Mouse (Mus musculus): ENCODE measurements around the gene Dcaf11. TPM values are rescaled to one million over a fixed set of nuclear protein-coding genes. Genes with fewer than 3 reads are reported as not detected.

Dcaf11 gene
- polyA plus RNA-seq, 1 experiment from 2014 or later = 111 TPM

GRCm38 (mm10) chr14:55608339-55608738, 48.5 kb downstream of the Dcaf11 start:
- Histone ChIP-seq H3K4me2 (no peak overlapping the region), H3K27me3 (no peaks in the 10 kb centered on the region)

GRCm38 (mm10) chr14:55613346-55613745, 53.5 kb downstream of the Dcaf11 start:
- Histone ChIP-seq H3K4me2 (no peak overlapping the region), H3K4me3 (no peak overlapping the region), H3K27me3 (no peaks in the 10 kb centered on the region), H3K4me1 (replicated peaks) (no peaks in the 10 kb centered on the region), H3K36me3 (peaks cover 14% of the 10 kb centered on the region), H3K9ac (no peak overlapping the region), H3K9me3 (no peaks in the 10 kb centered on the region), H3K27ac (replicated peaks) (no peak overlapping the region)
- WGBS = 70% methylated on average over 6 of the region's 6 CpGs
- ATAC-seq (ENCODE audit: low FRiP score, low read depth) = no peak

More at GRCm38 (mm10) chr14:55608339-55608738, 48.5 kb downstream of the Dcaf11 start:
- Histone ChIP-seq H3K9me3 (no peaks in the 10 kb centered on the region), H3K4me3 (no peak overlapping the region), H3K9ac (no peak overlapping the region), H3K27ac (replicated peaks) (no peak overlapping the region), H3K36me3 (peaks cover 42% of the 10 kb centered on the region), H3K4me1 (replicated peaks) (peaks cover 11% of the 10 kb centered on the region; the same call in 1 of the 2 replicates)
- ATAC-seq (ENCODE audit: low FRiP score, low read depth) = no peak
- WGBS = 96% methylated on average over 6 of the region's 6 CpGs

DNA sequence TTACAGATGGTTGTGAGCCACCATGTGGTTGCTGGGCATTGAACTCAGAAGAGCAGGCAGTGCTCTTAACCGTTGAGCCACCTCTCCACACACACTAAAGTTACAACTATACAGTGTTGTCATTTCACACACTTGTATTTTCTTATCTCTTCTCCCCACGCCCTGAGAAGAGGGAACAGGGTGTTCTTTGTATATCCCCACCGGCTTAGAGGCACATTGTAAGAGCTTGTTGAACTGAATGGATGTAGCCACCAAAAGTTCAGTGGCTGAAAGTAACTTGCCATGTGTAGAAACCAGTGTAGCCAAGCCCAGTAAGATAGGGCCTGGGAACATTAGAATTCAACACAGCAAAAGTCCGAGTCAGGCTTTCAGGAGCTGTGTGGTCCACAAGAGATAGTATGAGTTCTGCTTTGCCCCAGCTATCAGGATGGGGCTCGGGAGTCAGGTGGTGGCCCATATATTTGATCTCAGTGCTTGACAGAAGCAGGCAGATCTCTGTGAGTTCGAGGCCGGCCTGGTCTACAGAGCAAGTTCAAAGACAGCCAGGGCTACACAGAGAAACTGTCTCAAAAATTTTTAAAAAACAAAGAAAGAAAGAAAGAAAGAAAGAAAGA, 54.9 kb downstream of the Dcaf11 start:
- no peak overlapping the region for H3K4me3 ChIP-seq
- no peak for ATAC-seq (ENCODE audit: low FRiP score, low read depth)
- H3K27me3 ChIP-seq = no peaks in the 10 kb centered on the region
- no peaks in the 10 kb centered on the region for H3K4me1 ChIP-seq (replicated peaks)
- peaks cover 3% of the 10 kb centered on the region for H3K36me3 ChIP-seq
- H3K4me2 ChIP-seq = no peak overlapping the region
- no peak overlapping the region for H3K27ac ChIP-seq (replicated peaks)
- no peaks in the 10 kb centered on the region for H3K9me3 ChIP-seq
- no peak overlapping the region for H3K9ac ChIP-seq
- 82% methylated on average over 7 of the region's 7 CpGs for WGBS

- ATAC-seq (ENCODE audit: low FRiP score, low read depth) = no peak
- no peak overlapping the region for H3K4me3 ChIP-seq
- H3K27me3 ChIP-seq = no peaks in the 10 kb centered on the region
- H3K27ac ChIP-seq (replicated peaks) = no peak overlapping the region
- WGBS = 43% methylated on average over 2 of the region's 2 CpGs
- H3K36me3 ChIP-seq = no peaks in the 10 kb centered on the region
- no peaks in the 10 kb centered on the region for H3K9me3 ChIP-seq
- no peak overlapping the region for H3K9ac ChIP-seq
- H3K4me1 ChIP-seq (replicated peaks) = no peaks in the 10 kb centered on the region
- no peak overlapping the region for H3K4me2 ChIP-seq
Measured at GRCm38 (mm10) chr14:55615876-55616275, 56.1 kb downstream of the Dcaf11 start.

GRCm38 (mm10) chr14:55616844-55617243, 57.0 kb downstream of the Dcaf11 start:
- WGBS = 78% methylated on average over 2 of the region's 2 CpGs
- H3K36me3 ChIP-seq = no peaks in the 10 kb centered on the region
- H3K27me3 ChIP-seq = no peaks in the 10 kb centered on the region
- no peaks in the 10 kb centered on the region for H3K9me3 ChIP-seq
- no peak overlapping the region for H3K27ac ChIP-seq (replicated peaks)
- H3K4me3 ChIP-seq = no peak overlapping the region
- H3K4me2 ChIP-seq = no peak overlapping the region
- no peaks in the 10 kb centered on the region for H3K4me1 ChIP-seq (replicated peaks)
- H3K9ac ChIP-seq = no peak overlapping the region
- ATAC-seq (ENCODE audit: low FRiP score, low read depth) = no peak

GRCm38 (mm10) chr14:55617822-55618221, 58.0 kb downstream of the Dcaf11 start, which contains the start of gene Rec8:
TSS of gene Rec8 (plus strand) at chr14:55618037.
- Histone ChIP-seq H3K36me3 (no peaks in the 10 kb centered on the region), H3K4me3 (peak within 1 kb of the TSS; percentile 30), H3K9ac (peak within 1 kb of the TSS; percentile 20; the same call in 1 of the 2 replicates), H3K9me3 (no peaks in the 10 kb centered on the region), H3K4me1 (replicated peaks) (no peaks in the 10 kb centered on the region), H3K27ac (replicated peaks) (peak within 1 kb of the TSS; percentile 39), H3K4me2 (peak within 1 kb of the TSS; percentile 42), H3K27me3 (no peaks in the 10 kb centered on the region)
- peak; percentile 88 for ATAC-seq (ENCODE audit: low FRiP score, low read depth)
- 22% methylated on average over 21 of the region's 21 CpGs for WGBS

GRCm38 (mm10) chr14:55618486-55619195, 58.8 kb downstream of the Dcaf11 start:
- Histone ChIP-seq H3K4me3 (peak overlapping the region; percentile 30), H3K4me1 (replicated peaks) (no peaks in the 10 kb centered on the region), H3K27me3 (no peaks in the 10 kb centered on the region), H3K9me3 (no peaks in the 10 kb centered on the region), H3K9ac (peak overlapping the region; percentile 20; the same call in 1 of the 2 replicates), H3K36me3 (no peaks in the 10 kb centered on the region), H3K27ac (replicated peaks) (peak overlapping the region; percentile 39; the same call in 1 of the 2 replicates), H3K4me2 (peak overlapping the region; percentile 42)
- ATAC-seq (ENCODE audit: low FRiP score, low read depth) = peak; percentile 29; the same call in 1 of the 2 replicates
- WGBS = 53% methylated on average over 22 of the region's 22 CpGs

Other genes starting within 250 kb of the Dcaf11 start
- gene Dhrs4, start 81.2 kb upstream of the Dcaf11 start, polyA plus RNA-seq (2015; fragmentation: Nextera tagmentation; extraction: Ambion mirVana) = 25.2 and 26.3 TPM in 2 replicates
- 26.3 and 30.5 TPM in 2 replicates for gene Carmil3, start 69.4 kb upstream of the Dcaf11 start, polyA plus RNA-seq (2015; fragmentation: Nextera tagmentation; extraction: Ambion mirVana)
- gene Cpne6, start 49.6 kb upstream of the Dcaf11 start, polyA plus RNA-seq (2015; fragmentation: Nextera tagmentation; extraction: Ambion mirVana) = 6.4 and 9.9 TPM in 2 replicates
- 0.10 and 0.22 TPM in 2 replicates for gene Nrl, start 35.0 kb upstream of the Dcaf11 start, polyA plus RNA-seq (2015; fragmentation: Nextera tagmentation; extraction: Ambion mirVana)
- gene Pck2, start 19.7 kb upstream of the Dcaf11 start, polyA plus RNA-seq (2015; fragmentation: Nextera tagmentation; extraction: Ambion mirVana) = 28.6 and 29.4 TPM in 2 replicates
- 1.0 and 1.1 TPM in 2 replicates for gene A730061H03Rik, start 400 bp downstream of the Dcaf11 start, polyA plus RNA-seq (2015; fragmentation: Nextera tagmentation; extraction: Ambion mirVana)
- gene Fitm1, start 15.6 kb downstream of the Dcaf11 start, polyA plus RNA-seq (2015; fragmentation: Nextera tagmentation; extraction: Ambion mirVana) = 0.17 and 0.41 TPM in 2 replicates
- 221 and 222 TPM in 2 replicates for gene Psme1, start 18.1 kb downstream of the Dcaf11 start, polyA plus RNA-seq (2015; fragmentation: Nextera tagmentation; extraction: Ambion mirVana)
- gene Emc9, start 25.3 kb downstream of the Dcaf11 start, polyA plus RNA-seq (2015; fragmentation: Nextera tagmentation; extraction: Ambion mirVana) = 42.0 and 48.9 TPM in 2 replicates
- gene Psme2, start 31.1 kb downstream of the Dcaf11 start, polyA plus RNA-seq (2015; fragmentation: Nextera tagmentation; extraction: Ambion mirVana) = 178 and 204 TPM in 2 replicates
- 20.1 and 25.7 TPM in 2 replicates for gene Rnf31, start 31.7 kb downstream of the Dcaf11 start, polyA plus RNA-seq (2015; fragmentation: Nextera tagmentation; extraction: Ambion mirVana)
- 9.7 and 10.2 TPM in 2 replicates for gene Irf9, start 43.6 kb downstream of the Dcaf11 start, polyA plus RNA-seq (2015; fragmentation: Nextera tagmentation; extraction: Ambion mirVana)
- 14.6 and 17.8 TPM in 2 replicates for gene Rec8, start 58.0 kb downstream of the Dcaf11 start, polyA plus RNA-seq (2015; fragmentation: Nextera tagmentation; extraction: Ambion mirVana)
- 119 and 126 TPM in 2 replicates for gene Ipo4, start 76.0 kb downstream of the Dcaf11 start, polyA plus RNA-seq (2015; fragmentation: Nextera tagmentation; extraction: Ambion mirVana)
- 0.93 and 2.3 TPM in 2 replicates for gene Gm49378, start 77.9 kb downstream of the Dcaf11 start, polyA plus RNA-seq (2015; fragmentation: Nextera tagmentation; extraction: Ambion mirVana)
- 63.4 and 64.6 TPM in 2 replicates for gene Tm9sf1, start 83.8 kb downstream of the Dcaf11 start, polyA plus RNA-seq (2015; fragmentation: Nextera tagmentation; extraction: Ambion mirVana)
- 0.30 and 0.40 TPM in 2 replicates for gene Tssk4, start 90.2 kb downstream of the Dcaf11 start, polyA plus RNA-seq (2015; fragmentation: Nextera tagmentation; extraction: Ambion mirVana)
- 74.3 and 74.7 TPM in 2 replicates for gene Mdp1, start 100.5 kb downstream of the Dcaf11 start, polyA plus RNA-seq (2015; fragmentation: Nextera tagmentation; extraction: Ambion mirVana)
- 45.7 TPM in 2 replicates for gene Gmpr2, start 111.9 kb downstream of the Dcaf11 start, polyA plus RNA-seq (2015; fragmentation: Nextera tagmentation; extraction: Ambion mirVana)
- 554 and 597 TPM in 2 replicates for gene Nedd8, start 112.1 kb downstream of the Dcaf11 start, polyA plus RNA-seq (2015; fragmentation: Nextera tagmentation; extraction: Ambion mirVana)
- 24.9 and 27.0 TPM in 2 replicates for gene Tinf2, start 121.8 kb downstream of the Dcaf11 start, polyA plus RNA-seq (2015; fragmentation: Nextera tagmentation; extraction: Ambion mirVana)
- 0.31 and 0.60 TPM in 2 replicates for gene Tgm1, start 153.9 kb downstream of the Dcaf11 start, polyA plus RNA-seq (2015; fragmentation: Nextera tagmentation; extraction: Ambion mirVana)
- 58.9 and 60.6 TPM in 2 replicates for gene Rabggta, start 162.3 kb downstream of the Dcaf11 start, polyA plus RNA-seq (2015; fragmentation: Nextera tagmentation; extraction: Ambion mirVana)
- gene Dhrs1, start 185.7 kb downstream of the Dcaf11 start, polyA plus RNA-seq (2015; fragmentation: Nextera tagmentation; extraction: Ambion mirVana) = 75.6 and 81.8 TPM in 2 replicates
- gene Nop9, start 185.7 kb downstream of the Dcaf11 start, polyA plus RNA-seq (2015; fragmentation: Nextera tagmentation; extraction: Ambion mirVana) = 29.4 and 29.8 TPM in 2 replicates
- 0.26 and 0.39 TPM in 2 replicates for gene Cideb, start 198.5 kb downstream of the Dcaf11 start, polyA plus RNA-seq (2015; fragmentation: Nextera tagmentation; extraction: Ambion mirVana)
- 0.54 and 0.84 TPM in 2 replicates for gene Ltb4r2, start 201.4 kb downstream of the Dcaf11 start, polyA plus RNA-seq (2015; fragmentation: Nextera tagmentation; extraction: Ambion mirVana)
- gene Ltb4r1, start 206.0 kb downstream of the Dcaf11 start, polyA plus RNA-seq (2015; fragmentation: Nextera tagmentation; extraction: Ambion mirVana) = 0.91 and 0.93 TPM in 2 replicates
- 4.0 and 5.0 TPM in 2 replicates for gene Adcy4, start 224.1 kb downstream of the Dcaf11 start, polyA plus RNA-seq (2015; fragmentation: Nextera tagmentation; extraction: Ambion mirVana)
- gene Ripk3, start 228.9 kb downstream of the Dcaf11 start, polyA plus RNA-seq (2015; fragmentation: Nextera tagmentation; extraction: Ambion mirVana) = 1.6 and 2.0 TPM in 2 replicates